Mouse (Mus musculus) spleen, adult 2 months (tissue): ENCODE measurements around the gene Platr25.
"Not testable (repeated sequence)": the region's sequence is repeated elsewhere in the genome, so short reads cannot be mapped to it uniquely, and the experiment has no call there.

ENCODE experiments used
- CTCF ChIP-seq: fragments of 200-500 bp; IDR thresholded peaks from 2 replicates; pipeline ENCODE4 v1.5.1; 2011; ENCODE audit warnings: mild to moderate bottlenecking, inconsistent platforms; ENCODE audit not compliant: insufficient read depth, insufficient read length, insufficient replicate concordance; ENCODE audit errors: extremely low read depth
- POLR2A ChIP-seq: fragments of 200-500 bp; IDR thresholded peaks from 2 replicates; pipeline ENCODE4 v1.6.1; 2011; ENCODE audit warnings: low read depth, low read length, inconsistent platforms

DNA sequence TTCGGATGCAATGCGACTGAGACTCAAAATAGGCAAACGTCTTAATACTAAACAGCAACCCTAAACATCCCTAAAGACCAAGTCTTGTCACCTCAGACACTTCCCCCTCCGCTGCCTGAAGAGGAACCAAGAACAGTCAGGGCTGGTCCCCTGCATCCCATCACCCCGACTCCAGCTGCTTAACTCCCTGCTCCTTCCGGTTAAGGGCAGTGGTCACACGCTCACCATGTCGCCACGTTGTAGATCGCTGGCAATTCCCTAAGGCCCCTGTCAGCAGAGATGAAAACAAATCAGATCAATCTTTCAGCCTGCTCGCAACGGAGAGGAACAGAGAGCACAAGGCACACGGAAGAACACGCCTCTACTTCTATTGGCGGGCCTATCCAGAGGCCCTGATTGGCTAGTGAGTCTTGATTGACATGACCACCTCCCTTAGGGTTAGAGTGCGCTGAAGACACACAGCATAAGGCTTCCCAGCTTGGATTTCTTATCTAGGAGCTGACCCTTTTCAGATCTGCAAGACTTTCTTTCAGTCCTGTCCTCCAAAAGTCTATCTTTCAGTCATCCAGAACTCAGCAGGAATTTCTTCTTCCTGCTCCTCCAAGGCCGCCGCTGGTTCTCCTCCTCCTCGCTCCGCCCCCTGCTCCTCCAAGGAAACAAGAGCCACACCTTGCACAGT lies 75.8 kb downstream of the Platr25 start:
- TF ChIP-seq POLR2A, CTCF: not testable (repeated sequence)
